Mouse (Mus musculus): Measurements from ENCODE around the gene Elp4.

Elp4 gene

DNA sequence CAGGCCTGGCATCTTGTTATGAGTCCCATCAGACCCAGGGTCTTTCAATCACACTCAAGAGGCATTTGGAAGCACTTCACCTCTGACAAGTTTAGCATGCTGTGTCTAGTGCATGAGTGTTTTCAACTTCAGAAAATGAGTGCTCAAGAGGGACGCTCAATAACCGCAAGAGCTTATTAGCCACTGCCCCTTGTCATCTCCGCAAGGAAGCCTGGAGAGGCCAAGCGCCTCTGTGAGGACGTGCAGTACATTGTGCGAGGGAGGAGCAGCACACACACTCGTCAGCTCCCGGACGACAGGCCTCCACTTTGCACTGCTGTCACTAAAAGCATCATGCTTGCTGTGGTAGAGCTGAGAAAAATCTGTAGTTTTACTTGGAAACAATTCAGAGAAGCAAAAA is 177.7 kb downstream of the Elp4 start:
- DNase-seq (ENCODE audit: low read depth, low spot score): no peak

DNA sequence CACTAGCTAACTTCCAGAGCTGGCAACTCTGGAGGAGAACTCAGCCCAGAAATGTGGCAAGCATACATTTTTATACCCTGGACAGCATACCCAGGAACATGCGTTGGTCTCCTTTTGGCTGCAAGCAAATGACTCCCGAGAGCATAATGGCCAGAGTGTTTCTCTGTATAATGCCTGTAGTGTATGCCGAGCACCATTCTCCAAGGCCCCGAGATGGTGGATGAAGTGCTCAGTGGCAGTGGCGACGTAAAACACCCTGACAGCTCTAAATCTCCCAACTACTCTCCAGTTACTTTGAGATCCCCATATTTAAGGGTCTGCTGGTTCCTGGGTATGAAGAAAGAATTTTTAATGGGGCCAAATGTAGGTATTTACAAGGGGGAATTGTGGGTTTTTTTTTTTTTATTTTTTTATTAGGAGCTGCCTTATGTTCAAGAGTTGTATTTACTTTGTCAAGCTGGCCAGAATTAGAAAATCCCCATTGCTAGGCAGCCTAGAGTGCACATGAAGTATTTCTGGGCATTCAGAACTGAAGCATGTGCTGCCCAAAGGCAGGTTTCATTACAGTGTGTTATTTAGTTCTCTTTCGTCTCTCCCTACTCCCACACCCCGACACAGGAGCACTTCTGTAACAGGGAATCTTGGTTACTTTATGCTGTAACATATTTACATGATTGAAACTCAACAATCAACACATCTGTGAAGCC is 188.8 kb downstream of the Elp4 start:
- DNase-seq (ENCODE audit: low read depth, low spot score): no peak

DNA sequence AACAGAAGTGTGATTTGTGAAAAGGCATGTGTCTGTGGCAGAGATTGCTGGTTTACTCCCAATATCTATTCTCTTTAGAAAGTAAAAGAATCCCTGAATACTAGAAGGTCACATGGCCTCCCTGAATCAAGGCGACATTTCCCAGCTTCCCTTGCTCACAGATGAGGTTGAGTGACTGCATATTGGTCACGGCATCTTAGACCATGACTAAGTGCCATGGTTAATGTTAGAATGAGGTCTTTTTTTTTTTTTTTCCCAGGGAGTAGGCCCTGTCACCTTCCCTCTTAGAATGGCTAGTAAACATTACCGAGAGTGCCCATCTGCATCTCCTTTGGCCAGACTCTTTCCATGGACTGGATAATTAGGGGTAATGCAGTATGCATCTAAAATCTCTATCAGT is 193.9 kb downstream of the Elp4 start:
- DNase-seq (ENCODE audit: low read depth, low spot score): no peak

DNA sequence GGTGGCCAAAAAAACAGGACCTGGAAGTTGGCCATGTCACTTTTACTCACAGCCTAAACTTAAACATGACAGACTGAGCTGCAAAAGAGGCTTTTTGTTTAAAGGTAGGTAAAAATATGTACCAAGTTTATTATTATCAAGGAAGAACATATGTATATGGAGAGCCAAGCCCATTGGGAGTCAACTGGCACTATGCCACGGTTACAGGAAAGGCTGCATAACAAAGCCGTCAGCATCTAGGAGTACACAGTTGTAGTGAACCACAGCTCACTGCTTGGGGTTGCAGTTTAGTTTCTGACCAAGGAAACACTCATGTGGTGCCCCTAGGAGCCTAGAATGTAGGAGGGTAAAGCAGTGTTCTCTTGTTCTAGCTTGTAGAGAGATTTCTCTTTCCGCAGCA is 195.2 kb downstream of the Elp4 start:
- DNase-seq (ENCODE audit: low read depth, low spot score): no peak

DNA sequence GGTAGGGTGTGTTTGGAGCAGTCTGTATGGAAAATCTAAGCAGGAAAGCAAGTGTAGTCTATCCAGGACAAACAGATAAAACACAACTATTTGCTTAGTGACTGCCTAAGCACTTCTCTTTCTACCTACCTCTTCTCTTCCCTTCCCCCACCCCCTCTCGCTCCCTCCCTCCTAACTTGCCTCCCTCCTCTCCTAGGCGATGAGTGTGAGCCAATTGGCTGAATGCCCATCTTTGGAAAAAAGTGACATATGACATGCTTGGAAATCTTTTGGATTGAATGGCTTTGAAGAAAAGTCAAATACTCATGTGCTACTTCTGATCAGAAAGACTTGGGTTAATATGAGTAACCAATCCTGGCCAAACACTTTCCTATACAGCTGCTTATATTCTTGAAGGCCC is 199.0 kb downstream of the Elp4 start:
- DNase-seq (ENCODE audit: low read depth, low spot score): no peak

DNA sequence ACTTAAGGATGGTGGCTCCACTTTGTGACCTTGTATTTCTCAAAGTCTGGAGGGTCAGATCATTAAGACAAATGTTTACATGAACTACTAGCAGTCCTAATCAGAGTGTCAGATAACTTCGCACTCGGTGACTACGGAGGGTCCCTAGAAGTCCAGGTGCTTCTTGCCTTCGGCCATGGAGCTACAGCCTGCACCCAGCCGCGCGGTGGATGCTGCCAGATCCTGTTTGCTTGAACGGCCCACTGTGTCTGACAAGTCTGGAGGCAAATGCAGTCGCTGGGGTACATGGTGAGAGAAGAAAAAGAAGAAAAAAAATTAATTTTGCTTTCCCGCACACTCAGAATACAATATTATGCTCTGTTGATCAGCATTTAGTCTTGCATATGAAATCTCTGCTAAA is 201.8 kb downstream of the Elp4 start:
- DNase-seq (ENCODE audit: low read depth, low spot score): no peak

DNA sequence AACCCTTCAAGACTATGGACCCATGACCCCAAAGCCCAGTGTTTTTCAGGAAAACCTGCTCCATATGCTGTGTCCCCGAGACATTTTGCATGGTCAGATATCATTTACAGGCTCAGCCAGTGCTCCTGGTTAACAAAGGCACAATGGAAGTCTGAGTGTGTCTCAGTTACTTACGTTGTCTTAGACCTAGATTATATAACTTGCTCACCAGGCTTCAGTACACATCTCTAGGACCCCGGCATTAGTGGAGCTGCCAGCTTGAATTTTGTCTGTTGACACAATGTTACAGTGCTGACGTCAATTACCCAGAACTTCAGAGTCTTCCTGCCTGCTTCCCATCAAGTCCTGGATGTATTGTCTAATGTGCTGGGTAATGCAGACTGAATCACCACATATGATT is 202.6 kb downstream of the Elp4 start:
- no peak for DNase-seq (ENCODE audit: low read depth, low spot score)

DNA sequence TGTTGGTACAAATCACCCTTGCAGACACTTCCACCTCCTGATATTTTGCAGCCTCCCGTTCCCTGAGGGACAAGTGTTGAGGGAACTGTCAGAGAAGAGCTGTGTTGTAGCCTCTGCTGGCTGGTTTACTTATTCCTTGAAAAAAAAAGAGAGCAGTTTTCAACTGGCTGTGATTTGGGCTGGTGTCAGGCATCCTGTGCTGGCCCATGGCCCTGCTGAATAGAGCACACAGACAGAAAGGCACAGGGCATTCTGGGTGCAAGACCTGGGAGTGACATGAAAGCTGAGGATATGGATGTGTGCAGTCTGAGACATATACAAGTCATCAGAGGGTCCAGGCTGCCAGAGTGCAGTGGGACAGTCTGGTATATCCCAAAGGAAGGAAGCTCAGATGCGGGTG is 205.7 kb downstream of the Elp4 start:
- DNase-seq (ENCODE audit: low read depth, low spot score): no peak

DNA sequence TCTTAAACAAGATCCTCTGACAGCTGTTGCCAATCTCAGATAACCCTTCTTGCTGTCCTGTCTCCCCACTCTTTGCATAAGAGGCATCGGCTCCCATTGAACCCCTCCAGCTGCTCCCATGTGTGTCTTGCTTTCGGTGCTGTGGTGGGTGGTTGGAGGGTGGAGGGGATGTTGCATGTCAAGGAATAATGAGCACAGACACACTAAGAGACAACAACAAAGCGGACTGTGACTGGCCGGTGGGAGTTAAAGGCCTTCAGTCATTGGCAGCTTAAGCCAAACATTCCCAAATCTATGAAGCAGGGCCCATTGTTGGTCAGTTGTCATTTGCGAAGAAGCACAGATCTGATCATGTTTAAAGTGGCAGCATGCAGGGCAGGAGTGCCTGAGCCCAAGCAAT is 206.6 kb downstream of the Elp4 start:
- no peak for DNase-seq (ENCODE audit: low read depth, low spot score)

DNA sequence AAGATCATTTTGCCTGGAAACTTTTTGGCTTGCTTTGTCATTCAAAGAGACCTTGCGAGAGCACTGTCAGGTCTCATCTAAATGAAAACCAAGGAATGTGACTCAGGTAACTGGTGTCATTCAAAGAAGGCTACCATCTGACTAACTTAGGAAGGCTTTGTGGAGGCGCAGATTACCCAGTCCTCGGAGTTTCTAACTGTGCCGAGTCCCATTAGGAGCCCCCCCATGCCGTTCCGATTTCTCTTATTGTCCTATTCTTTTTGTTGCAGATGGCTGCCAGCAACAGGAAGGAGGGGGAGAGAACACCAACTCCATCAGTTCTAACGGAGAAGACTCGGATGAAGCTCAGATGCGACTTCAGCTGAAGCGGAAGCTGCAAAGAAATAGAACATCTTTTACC is 213.1 kb downstream of the Elp4 start:
- no peak for DNase-seq (ENCODE audit: low read depth, low spot score)

DNA sequence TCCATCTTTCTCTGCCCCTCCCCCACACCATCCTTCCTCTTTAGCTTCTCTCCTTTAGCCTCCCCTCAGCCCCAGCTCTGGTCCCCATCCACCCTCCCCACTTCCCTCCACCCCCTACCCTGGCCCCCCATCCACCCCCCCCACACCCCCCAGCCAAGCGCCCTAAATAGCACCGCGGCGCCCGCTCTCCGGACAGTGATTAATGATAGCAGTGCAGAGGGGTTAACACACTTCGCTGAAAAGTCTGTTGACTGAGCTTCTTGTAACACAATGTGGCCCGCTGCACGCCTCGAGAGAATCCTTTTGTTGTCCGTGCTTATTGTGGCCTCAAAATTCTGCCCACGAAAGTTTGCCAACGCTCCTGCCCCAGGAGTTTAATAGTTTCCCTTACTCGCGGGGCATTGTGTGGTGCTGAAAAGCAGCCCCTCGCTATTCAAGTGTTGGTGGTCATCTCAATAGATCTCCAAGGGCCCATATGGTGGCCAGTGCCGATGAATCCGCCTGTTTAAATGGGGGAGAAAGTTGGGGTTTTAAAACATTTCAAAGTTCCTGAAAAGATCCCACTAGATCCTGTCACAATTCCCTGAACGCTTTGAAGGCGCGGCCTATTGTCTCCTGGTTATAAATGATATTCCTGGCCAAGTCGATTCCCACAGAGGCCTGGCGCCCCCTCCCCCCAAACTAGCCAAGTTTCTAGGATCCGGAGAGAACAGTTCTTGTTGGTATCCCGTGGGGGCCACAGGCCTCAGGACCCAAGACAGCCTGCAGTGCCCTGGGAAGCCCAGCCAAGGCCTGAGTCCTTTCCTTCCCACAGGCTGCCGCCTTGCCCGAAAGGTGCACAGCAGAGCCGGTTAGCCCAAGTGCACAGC is 214.4 kb downstream of the Elp4 start:
- DNase-seq (ENCODE audit: low read depth, low spot score): no peak

DNA sequence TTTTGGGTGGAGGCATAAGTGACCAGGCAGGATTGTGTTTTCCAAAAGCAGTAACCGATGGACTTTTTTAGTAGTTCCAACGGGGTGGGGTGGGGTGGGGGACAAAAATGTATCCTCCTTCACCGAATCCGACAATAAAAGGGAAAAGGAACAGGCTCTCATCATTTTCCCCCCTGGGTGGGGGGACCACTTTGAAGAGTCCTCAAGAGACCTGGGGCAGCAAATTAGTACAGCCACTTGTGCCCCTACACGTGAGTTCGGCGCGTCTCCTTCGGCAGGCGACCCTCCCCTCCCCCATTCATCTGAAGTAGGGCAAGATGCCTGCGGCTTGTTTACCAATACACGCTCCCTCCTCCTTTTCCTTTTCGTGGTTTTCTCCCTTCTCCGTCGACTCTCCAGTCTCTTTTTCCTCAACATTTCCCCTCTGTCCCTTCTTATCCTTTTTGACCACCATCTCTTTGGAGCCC is 215.0 kb downstream of the Elp4 start:
- DNase-seq (ENCODE audit: low read depth, low spot score): no peak

DNA sequence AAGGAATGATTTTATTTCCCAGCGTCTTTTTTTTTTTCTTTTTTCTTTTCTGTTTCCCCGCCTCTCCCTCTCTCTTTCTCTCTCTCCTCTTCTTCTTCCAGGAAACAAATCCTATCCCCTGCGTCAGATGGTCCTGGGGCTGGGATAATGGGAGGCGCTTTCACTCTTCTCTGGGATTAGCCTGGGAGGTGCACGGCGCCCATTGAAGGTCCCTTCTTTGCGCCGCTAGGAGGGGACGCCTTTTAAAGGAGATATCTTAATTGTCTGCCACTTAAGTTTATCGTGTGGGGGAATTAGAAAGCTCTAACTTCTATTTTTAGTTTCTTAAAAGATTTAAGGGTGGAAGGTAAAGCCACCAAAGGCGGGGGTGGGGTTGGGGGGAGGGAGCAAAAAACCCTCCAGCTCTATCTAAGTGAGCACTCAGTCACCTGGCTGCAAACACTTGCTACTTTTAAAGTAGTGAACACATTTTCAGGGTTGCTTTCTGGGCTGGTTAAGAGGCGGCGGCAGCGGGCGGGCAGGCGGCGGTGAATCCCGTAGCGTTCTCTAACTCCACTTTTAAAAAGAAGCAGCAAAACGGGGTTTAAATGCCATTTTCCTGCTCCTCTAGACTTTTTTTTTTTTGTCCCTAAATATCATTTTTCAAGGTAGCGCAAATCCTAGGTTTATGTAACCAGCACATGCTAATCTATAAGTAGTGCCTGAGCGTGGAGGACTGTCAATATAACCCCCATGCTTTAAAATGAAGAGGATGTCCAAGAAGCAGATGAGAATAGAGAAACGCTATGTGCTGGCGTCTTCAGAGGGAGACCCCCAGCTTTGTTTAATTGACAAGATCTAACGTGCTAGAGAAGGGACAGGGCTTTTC is 215.7 kb downstream of the Elp4 start:
- no peak for DNase-seq (ENCODE audit: low read depth, low spot score)

DNA sequence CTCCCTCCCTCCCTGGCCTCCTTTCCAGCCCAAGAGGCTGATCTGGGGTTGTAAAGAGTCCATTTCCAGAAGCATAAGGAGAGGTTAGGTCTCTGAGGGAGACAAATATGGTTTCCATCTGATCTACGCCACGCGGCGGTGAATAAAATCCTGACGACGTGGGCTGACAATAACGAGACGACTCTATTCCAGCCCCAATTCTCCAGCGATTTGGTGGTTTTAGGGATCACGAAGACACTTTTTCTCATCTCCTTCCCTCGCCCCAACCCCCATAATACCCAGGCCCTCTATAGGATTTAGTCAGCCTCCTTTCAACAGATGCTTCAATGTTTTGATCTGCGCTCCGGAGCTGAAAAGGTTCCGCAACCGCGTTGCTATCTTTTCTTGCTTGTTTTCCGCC is 216.4 kb downstream of the Elp4 start:
- no peak for DNase-seq (ENCODE audit: low read depth, low spot score)

DNA sequence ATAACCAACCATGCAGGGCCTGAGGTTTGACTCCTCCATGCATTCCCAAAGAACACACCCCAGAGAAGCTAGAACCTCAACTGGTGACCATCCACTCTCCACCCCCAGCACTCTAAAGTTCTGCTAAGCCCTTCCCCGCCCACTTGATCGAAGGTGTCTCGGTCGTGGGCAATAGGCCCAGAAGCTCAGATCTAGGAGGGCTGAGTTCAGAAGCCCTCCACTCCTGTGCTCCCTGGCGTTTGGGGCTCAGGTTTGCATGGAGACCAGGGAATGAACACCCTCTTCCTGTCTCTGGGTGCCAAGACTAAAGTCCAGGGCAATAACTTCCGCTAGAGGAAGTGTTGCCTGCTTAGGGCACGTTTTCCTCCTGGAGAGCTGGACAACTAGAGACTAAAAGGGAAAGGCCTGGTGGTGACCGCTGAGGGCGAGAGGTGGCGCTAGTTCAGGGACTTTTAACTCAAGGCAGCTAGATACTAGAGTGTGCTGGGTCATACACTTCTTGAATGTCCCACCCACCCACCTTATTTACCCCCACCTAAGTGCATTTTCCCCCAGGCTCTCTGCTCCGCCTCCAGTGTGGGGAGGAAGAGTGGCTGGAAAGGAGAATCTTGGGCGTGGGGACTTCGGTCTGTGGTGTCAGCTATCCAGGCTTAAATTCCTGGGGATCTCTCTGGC is 216.9 kb downstream of the Elp4 start:
- no peak for DNase-seq (ENCODE audit: low read depth, low spot score)

DNA sequence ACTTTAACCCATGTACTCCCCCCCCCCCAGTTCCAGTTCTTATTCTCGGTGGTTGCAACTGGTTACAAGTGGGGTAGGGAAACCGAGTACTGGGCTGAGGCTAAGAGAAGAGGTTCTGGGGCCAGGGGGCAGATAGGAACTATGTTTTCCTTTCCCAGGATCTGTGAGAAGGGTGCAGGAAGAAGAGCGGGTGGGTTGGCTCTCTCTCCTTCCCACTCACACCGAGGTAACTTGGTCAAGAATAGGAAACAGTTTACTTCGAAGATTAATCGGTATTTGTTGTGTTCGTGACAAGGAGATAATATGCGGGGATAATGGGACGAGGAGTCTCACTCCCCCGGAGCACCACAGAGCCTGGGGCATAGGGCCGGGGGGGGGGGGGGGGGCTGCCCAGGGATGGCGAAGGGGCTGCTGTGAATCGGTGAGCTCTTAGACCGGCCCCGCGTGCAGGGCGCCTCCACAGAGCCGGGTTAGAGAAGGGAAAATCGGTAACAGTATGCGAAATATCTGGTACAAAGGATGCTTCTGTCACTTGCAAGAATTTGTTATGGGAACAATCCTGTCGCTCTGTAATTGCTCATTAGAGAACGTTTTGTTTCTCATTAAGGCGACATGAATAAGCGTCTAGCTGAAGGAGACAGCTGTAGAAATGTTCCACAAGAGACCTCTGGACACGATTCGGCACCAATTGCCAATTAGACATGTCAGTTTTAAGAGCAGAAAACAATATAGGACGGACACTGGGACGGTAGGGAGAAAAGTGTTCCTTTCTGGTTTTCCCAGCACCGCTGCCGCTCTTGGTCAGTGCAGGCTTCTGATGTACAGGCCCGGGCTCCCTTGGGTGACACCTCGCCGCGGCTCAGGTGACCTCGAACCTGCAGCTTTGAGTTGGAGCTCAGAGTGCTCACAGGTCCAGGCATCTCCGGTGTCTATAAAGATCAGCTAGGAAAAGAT is 217.7 kb downstream of the Elp4 start:
- no peak for DNase-seq (ENCODE audit: low read depth, low spot score)

DNA sequence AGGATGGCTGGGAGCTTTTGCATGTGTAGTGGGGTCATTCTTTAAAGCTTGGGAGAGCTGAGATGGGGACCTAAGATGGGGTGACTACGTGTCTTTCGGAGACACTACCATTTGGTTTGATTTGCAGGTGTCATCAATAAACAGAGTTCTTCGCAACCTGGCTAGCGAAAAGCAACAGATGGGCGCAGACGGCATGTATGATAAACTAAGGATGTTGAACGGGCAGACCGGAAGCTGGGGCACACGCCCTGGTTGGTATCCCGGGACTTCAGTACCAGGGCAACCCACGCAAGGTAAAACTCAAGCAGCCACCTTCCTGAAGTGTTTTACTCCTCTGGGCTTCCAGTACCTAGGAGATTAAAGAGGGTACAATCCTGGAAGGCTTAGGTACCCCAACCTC is 218.7 kb downstream of the Elp4 start:
- no peak for DNase-seq (ENCODE audit: low read depth, low spot score)

DNA sequence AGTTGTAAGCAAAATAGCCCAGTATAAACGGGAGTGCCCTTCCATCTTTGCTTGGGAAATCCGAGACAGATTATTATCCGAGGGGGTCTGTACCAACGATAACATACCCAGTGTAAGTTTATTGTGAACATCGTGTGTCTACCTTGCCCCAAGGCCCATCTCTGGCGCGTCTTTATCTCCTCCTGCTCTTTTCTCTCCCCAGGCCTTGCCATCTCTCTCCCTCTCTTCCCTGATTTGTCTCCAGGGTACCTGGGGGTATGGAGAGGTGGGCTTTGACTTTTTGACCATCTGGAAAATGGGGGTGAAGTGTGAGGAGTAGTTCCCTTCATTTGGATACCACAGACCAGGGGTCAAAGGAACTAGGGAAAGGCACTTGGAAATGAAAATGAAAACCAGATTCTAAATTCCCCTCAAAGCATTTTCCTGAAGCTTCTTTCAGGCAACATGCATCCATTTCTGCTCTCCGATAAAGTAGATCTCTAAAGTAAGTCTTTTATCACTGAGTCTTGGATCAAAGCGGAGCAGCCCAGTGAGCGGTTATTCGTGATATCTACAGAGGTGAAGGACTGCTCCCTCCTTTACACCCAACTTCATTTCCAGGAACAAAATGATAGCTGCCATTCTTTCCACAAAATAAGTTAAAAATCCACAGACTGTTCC is 219.2 kb downstream of the Elp4 start:
- no peak for DNase-seq (ENCODE audit: low read depth, low spot score)

DNA sequence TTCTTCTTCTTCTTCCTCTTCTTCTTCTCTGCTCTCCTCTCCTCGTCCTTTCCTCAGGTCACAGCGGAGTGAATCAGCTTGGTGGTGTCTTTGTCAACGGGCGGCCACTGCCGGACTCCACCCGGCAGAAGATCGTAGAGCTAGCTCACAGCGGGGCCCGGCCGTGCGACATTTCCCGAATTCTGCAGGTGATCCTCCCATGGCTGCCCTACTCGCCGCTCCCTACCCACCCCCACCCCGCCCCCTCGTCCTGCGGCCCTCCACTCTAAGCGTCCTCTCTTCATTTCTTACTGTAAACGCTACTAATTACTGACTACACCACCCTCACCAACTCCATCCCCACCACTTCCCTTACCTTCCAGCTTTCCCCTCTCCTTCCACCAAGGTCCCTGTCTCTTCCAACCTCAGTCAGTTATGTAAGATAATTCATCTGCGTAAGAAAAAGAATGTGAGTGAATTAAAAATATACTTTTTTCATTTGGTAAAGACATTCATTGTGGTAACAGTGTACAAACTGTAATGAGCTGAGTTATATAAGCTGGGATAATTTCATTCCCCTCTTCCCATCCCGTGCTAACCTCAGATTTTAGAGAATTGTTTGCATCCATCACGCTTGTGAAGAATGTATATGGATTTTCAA is 220.5 kb downstream of the Elp4 start:
- no peak for DNase-seq (ENCODE audit: low read depth, low spot score)

Data from A20 (cell line).